Mouse (Mus musculus) gastrocnemius, postnatal 10 days (tissue): ENCODE data around the gene Lias. TPM values are rescaled to one million over a fixed set of nuclear protein-coding genes. Genes with fewer than 3 reads are reported as not detected.

Experiments used
- DNase-seq: peaks from one replicate; pipeline ENCODE4 v3.0.0; 2021; ENCODE audit warnings: mixed read lengths
- total RNA-seq, 2 experiments: library from RNA; stranded (reverse); gene quantifications; 2 replicates each; pipeline ENCODE4 v1.2.3; 2021

The Lias gene
- total RNA-seq, 2 experiments from 2014 or later = 47.6 to 52.4 TPM

- no peak for DNase-seq
These were observed 34.0 kb downstream of the Lias start for GRCm38 (mm10) chr5:65425251-65425650.

- DNase-seq = no peak
These were observed 37.0 kb downstream of the Lias start for GRCm38 (mm10) chr5:65428321-65428720.

- DNase-seq = no peak
These were observed 38.1 kb downstream of the Lias start for GRCm38 (mm10) chr5:65429441-65429840.

GRCm38 (mm10) chr5:65434471-65435362, 43.4 kb downstream of the Lias start:
- DNase-seq = no peak

- DNase-seq = no peak
These were observed 44.1 kb downstream of the Lias start for GRCm38 (mm10) chr5:65435363-65435805.

- DNase-seq = peak; percentile 95
These were observed 44.7 kb downstream of the Lias start, which contains the start of gene Ugdh for GRCm38 (mm10) chr5:65435806-65436561. TSS of gene Ugdh (minus strand) at chr5:65435949.

GRCm38 (mm10) chr5:65438041-65438440, 46.7 kb downstream of the Lias start:
- no peak for DNase-seq

- no peak for DNase-seq
These were observed 53.7 kb downstream of the Lias start for GRCm38 (mm10) chr5:65444981-65445380.

GRCm38 (mm10) chr5:65446756-65447155, 55.5 kb downstream of the Lias start:
- no peak for DNase-seq

GRCm38 (mm10) chr5:65447826-65448225, 56.5 kb downstream of the Lias start:
- DNase-seq = no peak

GRCm38 (mm10) chr5:65448941-65449340, 57.6 kb downstream of the Lias start:
- no peak for DNase-seq

GRCm38 (mm10) chr5:65454771-65455170, 63.5 kb downstream of the Lias start:
- no peak for DNase-seq

GRCm38 (mm10) chr5:65457086-65457827, 66.0 kb downstream of the Lias start:
- no peak for DNase-seq

GRCm38 (mm10) chr5:65457846-65458245, 66.5 kb downstream of the Lias start:
- DNase-seq = no peak

- no peak for DNase-seq
These were observed 68.2 kb downstream of the Lias start for GRCm38 (mm10) chr5:65459454-65459853.

Other genes starting within 250 kb of the Lias start
- 1 to 10 TPM; 2.3 to 3.1 TPM for gene Wdr19, start 191.8 kb upstream of the Lias start, total RNA-seq
- 10 to 100 TPM; 21.5 to 26.1 TPM for gene Rfc1, start 55.8 kb upstream of the Lias start, total RNA-seq
- under 1 TPM; 0.45 to 0.79 TPM for gene Klb, start 43.2 kb upstream of the Lias start, total RNA-seq
- 100 to 1,000 TPM; 830 to 872 TPM for gene Rpl9, start 53 bp upstream of the Lias start, total RNA-seq
- 10 to 100 TPM; 20.7 to 24.6 TPM for gene Ugdh, start 44.5 kb downstream of the Lias start, total RNA-seq
- 1 to 10 TPM; 1.3 to 3.7 TPM for gene Gm43552, start 101.3 kb downstream of the Lias start, total RNA-seq
- 10 to 100 TPM; 45.5 to 49.0 TPM for gene Smim14, start 145.7 kb downstream of the Lias start, total RNA-seq
- gene Ube2k, start 145.7 kb downstream of the Lias start, total RNA-seq = 10 to 100 TPM; 76.8 to 81.2 TPM